Mouse (Mus musculus) testis, adult 2 months (tissue): ENCODE measurements at regions not wholly inside any gene's neighbourhood (a gene's known extent, or its start where the extent isn't known, plus 50 kb on each side); places are given as distances from the start of the nearest gene placed in this dataset.

Experiments used
- CTCF ChIP-seq: fragments of 200-500 bp; IDR thresholded peaks from 2 replicates; pipeline ENCODE4 v1.5.1; 2012; ENCODE audit warnings: low read depth, mild to moderate bottlenecking, inconsistent platforms, low read length, moderate library complexity; ENCODE audit not compliant: control insufficient read depth, insufficient read depth, insufficient replicate concordance
- POLR2A ChIP-seq: fragments of 200-500 bp; IDR thresholded peaks from 2 replicates; pipeline ENCODE4 v1.6.1; 2012; ENCODE audit warnings: low read depth, mild to moderate bottlenecking, inconsistent platforms, low read length, moderate library complexity; ENCODE audit not compliant: control insufficient read depth

DNA sequence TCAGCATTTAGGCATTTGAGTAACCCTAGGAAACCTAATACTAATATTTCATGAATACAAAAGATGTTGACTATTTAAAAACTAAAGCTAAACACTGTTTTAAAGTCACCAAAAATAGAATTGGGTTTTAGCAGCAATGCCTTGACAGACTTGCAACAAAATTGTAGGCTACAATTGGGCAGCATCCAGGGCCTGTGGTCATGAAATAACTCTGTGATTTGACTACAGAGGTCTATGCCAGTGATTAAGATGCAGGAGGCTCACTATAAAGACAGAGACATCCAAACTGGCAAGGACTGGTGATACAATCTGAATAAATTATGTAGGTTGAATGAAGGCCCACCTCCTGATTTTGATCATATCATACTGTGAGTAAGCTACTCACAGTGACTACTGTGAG is 967.5 kb upstream of the A1bg start:
- TF ChIP-seq POLR2A: no peak
- no peak for TF ChIP-seq CTCF
